Mouse (Mus musculus) small intestine, adult 2 months (tissue): Measurements from ENCODE around the gene Chadl.

Experiments
- CTCF ChIP-seq: fragments of 200-500 bp; IDR thresholded peaks from 2 replicates; pipeline ENCODE4 v1.5.1; 2012; ENCODE audit warnings: low read depth, mild to moderate bottlenecking, control low read depth, inconsistent platforms, low read length, moderate library complexity, mixed read lengths; ENCODE audit not compliant: insufficient replicate concordance, insufficient read length; ENCODE audit errors: extremely low read depth
- POLR2A ChIP-seq: fragments of 200-500 bp; IDR thresholded peaks from 2 replicates; pipeline ENCODE4 v1.6.1; 2012; ENCODE audit warnings: low read depth, mild to moderate bottlenecking, control low read depth, inconsistent platforms, low read length, moderate library complexity

- TF ChIP-seq POLR2A = no peak
- TF ChIP-seq CTCF = no peak
Observed at GRCm38 (mm10) chr15:81719139-81719531, 22.0 kb upstream of the Chadl start.
